Mouse (Mus musculus) lung, adult 10 weeks (tissue): ENCODE measurements around the gene Usp2. TPM values are rescaled to one million over a fixed set of nuclear protein-coding genes. Genes with fewer than 3 reads are reported as not detected.

Source experiments
- polyA plus RNA-seq: library from polyadenylated mRNA; stranded (reverse); fragments of 350-450 nt; fragmentation: Illumina TruSeq; extraction: RNeasy Lipid Tissue Mini Kit (QIAGEN cat#74804); gene quantifications from one replicate; pipeline ENCODE4 v1.2.3, GENCODE M21; 2014; ENCODE audit warnings: low read depth, low replicate concordance; ENCODE audit not compliant: insufficient read depth

Gene Usp2
- 8.4 TPM for polyA plus RNA-seq

GRCm38 (mm10) chr9:44066785-44067225 lies at the start of gene Usp2:
Gene Usp2 (plus strand): TSS chr9:44067021.

GRCm38 (mm10) chr9:44042836-44043707 lies 23.7 kb upstream of the Usp2 start, which contains the start of gene Thy1:
Gene Thy1 (plus strand): TSS chr9:44043384.

GRCm38 (mm10) chr9:44101490-44101889 lies 34.7 kb downstream of the Usp2 start, which contains the start of gene Mfrp:
Gene Mfrp (plus strand): TSS chr9:44101729.

GRCm38 (mm10) chr9:44107110-44107509 lies 40.3 kb downstream of the Usp2 start, which contains the start of gene C1qtnf5:
Gene C1qtnf5 (plus strand): TSS chr9:44107245.

GRCm38 (mm10) chr9:44113105-44113789 lies 46.4 kb downstream of the Usp2 start, which contains the start of the genes Gm49380 and Rnf26:
Gene Gm49380 (minus strand): TSS chr9:44113500.
Gene Rnf26 (minus strand): TSS chr9:44113517.

GRCm38 (mm10) chr9:44134101-44134850 lies 67.5 kb downstream of the Usp2 start, which contains the start of gene Mcam:
Gene Mcam (plus strand): TSS chr9:44134469.

Other genes starting within 250 kb of the Usp2 start
- 31.2 TPM for gene Thy1, start 23.6 kb upstream of the Usp2 start, polyA plus RNA-seq
- not detected for gene Mfrp, start 34.7 kb downstream of the Usp2 start, polyA plus RNA-seq
- gene C1qtnf5, start 40.2 kb downstream of the Usp2 start, polyA plus RNA-seq, result 21.8 TPM
- not detected for gene Gm49380, start 46.5 kb downstream of the Usp2 start, polyA plus RNA-seq
- gene Rnf26, start 46.5 kb downstream of the Usp2 start, polyA plus RNA-seq, result 8.9 TPM
- 131 TPM for gene Mcam, start 67.4 kb downstream of the Usp2 start, polyA plus RNA-seq
- gene Cbl, start 167.0 kb downstream of the Usp2 start, polyA plus RNA-seq, result 8.7 TPM
- gene Ccdc153, start 173.7 kb downstream of the Usp2 start, polyA plus RNA-seq, result 174 TPM
- not detected for gene Pdzd3, start 184.4 kb downstream of the Usp2 start, polyA plus RNA-seq
- gene Nlrx1, start 201.6 kb downstream of the Usp2 start, polyA plus RNA-seq, result 4.5 TPM
- 0.10 TPM for gene Abcg4, start 221.6 kb downstream of the Usp2 start, polyA plus RNA-seq
- 7.0 TPM for gene Hinfp, start 238.7 kb downstream of the Usp2 start, polyA plus RNA-seq